Mouse (Mus musculus) 3T3-L1 (cell line): ENCODE data around the gene Ush1g.

Source experiments
- DNase-seq: peaks from one replicate; pipeline ENCODE4 v3.0.0-alpha.2; 2015; ENCODE audit warnings: low read depth, low spot score

The Ush1g gene

DNA sequence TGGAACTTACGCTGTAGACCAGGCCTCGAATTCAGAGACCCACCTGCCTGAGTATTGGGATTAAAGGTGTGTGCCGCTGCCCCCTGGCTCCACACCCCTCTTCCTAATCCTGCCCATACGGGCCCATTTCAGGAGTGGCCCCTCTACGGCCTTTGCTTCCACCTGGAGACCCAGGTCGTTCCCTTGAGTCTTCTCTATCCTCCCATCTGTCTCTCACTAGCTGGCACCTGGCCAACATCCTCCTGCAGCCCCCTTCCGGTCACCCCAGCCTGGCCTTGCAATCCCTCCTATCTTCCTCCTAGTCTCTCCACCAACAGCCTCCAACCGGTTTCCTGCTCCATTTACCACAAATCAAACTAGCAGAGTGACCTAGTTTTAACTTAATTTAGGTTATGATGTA, 32.0 kb downstream of the Ush1g start:
- no peak for DNase-seq

DNA sequence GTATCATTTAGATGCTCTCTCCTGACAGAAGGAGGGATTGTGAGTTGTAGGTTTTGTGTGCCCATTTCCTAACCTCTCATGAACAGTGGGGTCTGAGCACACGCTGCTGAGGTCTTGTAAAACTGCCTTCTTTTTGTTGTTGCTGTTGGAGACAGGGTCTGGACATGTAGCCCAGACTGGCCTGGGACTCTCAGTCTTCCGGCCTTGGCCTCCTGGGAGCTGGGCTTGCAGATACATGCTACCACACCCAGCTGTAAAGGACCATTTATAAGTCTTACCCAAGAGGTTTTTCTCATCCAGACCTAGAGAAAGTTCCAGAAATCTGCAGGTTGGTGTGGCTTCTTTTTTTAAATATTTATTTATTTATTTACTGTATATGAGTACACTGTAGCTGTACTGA, 33.5 kb downstream of the Ush1g start:
- DNase-seq = no peak

DNA sequence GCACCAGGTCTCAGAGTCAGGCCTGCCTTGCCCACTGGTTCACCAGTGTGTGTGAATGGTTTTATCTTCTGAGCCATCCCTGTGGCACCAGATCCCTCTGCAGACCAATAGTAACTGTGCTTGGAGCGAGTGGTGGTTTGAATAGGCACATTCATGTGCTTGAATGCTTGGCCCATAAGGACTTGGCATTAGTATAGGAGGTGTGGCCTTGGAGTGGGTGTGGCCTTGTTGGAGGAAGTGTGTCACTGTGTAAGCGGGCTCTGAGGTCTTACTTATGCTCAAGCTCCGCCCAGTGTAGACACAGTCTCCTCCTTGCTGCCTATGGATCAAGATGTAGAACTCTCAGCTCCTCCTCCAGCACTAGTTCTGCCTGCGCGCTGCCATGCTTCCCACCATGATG, 34.5 kb downstream of the Ush1g start:
- DNase-seq = peak; percentile 38

DNA sequence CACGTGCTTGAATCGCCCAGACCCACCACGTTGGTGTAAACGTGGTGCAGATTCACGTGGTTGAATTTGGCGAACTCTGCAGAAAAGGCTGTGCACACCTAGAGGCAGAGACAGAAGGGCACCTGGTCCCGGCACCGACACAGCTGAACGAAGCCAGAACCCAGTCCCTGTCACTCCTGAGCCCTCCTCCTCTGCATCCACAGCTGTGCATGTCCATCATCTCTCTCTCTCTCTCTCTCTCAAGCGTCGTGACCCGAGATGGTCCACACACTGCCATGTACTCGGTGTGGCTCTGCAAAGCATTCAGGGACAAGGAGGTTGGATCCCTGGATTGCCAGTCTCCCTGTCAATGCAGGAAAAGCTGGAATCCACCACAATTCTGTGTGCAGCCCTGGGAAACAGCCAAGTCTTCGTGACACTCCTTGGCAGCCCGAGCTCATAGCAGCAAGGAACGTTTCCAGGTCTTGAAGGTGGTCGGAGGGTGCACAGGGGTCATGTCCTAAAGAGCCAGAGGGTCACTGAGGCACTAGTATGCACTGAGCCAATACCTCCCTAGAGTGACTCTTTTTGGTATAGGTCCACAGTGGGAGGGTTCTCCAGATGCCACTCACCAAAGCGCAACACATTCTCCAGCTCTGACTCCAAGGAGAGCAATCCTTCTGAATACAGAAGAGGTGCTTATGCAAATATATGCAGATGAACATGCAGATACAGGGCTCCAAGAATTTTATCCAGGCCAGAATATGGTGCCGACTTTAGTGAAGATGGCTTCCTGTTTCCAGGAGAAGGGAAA, 35.4 kb downstream of the Ush1g start:
- DNase-seq = no peak

GRCm38 (mm10) chr11:115285282-115285681, 36.6 kb downstream of the Ush1g start:
- DNase-seq = no peak

- no peak for DNase-seq
Measured at GRCm38 (mm10) chr11:115283891-115284620, 37.8 kb downstream of the Ush1g start.

- no peak for DNase-seq
Measured at GRCm38 (mm10) chr11:115283486-115283765, 38.4 kb downstream of the Ush1g start.

DNA sequence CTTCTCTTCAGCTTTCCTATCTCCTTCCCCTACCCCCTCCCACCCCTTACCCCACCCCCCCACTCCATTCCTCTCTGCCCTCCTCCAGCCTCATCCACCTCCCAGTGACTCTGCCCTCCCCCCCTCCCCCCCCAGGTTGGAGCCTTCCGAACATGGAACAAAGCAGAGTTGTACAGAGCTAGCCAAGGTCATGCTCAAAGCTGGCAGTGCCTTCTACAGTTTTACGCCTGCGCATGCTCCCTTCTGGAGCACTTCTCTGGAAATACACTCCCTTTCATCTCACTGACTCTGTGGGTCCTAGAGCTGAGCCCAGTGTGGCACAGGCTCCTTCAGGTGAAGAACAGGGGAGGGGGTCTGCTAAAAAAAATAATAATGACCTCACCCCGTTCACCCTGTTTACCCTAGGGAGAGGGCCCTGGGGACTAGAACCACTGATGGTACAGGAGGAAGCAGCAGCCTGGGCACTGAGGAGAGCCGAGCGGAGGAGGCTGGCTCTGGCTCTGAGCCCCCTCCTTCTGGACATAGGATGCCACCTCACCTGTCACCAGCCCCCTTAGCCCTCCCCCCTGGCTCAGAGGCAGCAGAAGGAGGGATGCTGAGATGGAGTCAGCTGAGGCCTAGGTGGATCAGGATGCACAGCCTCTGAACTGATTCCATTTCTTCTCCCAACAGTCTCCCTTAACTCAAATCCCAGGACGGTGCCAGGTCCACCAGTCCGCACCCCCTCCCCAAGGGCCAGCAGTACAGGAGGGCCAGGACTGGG, 38.9 kb downstream of the Ush1g start:
- no peak for DNase-seq

GRCm38 (mm10) chr11:115282295-115282694, 39.5 kb downstream of the Ush1g start:
- DNase-seq = no peak

DNA sequence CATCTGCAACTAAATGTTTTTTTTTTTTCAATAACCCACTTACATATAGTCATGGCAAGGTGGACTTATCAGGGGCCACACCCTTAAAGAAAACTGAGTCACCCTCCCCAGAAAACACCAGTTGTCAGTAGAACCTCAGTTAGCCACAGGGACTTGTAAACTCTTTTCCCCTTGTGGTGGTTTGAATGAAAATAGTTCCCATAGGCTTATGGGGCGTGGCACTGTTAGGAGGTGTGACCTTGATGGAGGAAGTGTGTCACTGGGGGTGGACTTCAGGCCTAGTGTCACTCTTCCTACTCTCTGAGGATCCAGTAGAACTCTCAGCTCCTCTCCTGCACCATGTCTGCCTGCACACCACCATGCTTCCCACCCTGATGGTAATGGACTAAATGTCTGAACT, 42.1 kb downstream of the Ush1g start:
- DNase-seq = peak; percentile 87

DNA sequence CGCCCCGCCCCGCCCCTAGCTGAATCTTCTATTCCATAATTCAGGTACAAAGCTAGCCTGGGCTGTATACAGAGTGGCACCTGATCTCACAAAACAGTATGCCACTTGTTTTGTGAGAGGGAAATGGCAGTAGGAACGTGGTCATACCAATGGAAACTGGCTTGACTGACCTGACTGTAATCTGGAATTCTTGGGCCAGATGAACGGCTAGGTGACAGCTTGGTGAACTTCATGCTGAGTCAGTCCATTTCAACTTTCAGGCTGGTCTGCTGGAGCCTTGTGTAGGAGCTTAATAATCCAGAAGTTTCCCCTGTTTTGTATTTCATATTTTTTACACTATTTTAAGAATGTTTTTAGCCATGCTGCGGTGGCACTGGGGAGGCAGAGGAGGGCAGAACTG, 43.7 kb downstream of the Ush1g start:
- DNase-seq = peak; percentile 13

- peak; percentile 26 for DNase-seq
Measured at GRCm38 (mm10) chr11:115277604-115277975, 44.3 kb downstream of the Ush1g start.

GRCm38 (mm10) chr11:115276780-115277603, 44.8 kb downstream of the Ush1g start, which contains the start of gene Fdxr:
Gene Fdxr, minus strand, starts transcription at chr11:115277050.
- DNase-seq = peak; percentile 100

- no peak for DNase-seq
Measured at GRCm38 (mm10) chr11:115275954-115276353, 45.9 kb downstream of the Ush1g start.

DNA sequence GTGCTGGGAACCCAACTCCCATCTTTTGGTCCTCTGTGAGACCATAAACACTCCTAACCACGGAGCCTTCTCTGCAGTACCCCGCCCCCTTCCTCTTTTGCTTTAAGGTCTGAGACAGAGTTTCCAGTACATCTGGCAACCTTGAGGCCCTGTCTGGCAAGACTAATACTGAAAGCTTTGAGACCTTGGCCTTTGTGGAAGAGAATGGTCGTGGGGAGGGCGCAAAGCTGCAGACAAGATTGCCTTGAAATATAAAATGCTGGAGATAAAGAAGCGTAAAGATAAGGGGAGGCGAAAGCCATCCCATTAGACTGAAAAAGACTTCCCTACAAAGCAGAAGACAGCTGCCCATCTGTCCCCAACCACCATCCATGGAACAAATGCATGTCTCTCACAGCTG, 46.3 kb downstream of the Ush1g start:
- DNase-seq = peak; percentile 28

- no peak for DNase-seq
Measured at GRCm38 (mm10) chr11:115274771-115275170, 47.1 kb downstream of the Ush1g start.

GRCm38 (mm10) chr11:115274178-115274577, 47.7 kb downstream of the Ush1g start:
- peak; percentile 72 for DNase-seq

DNA sequence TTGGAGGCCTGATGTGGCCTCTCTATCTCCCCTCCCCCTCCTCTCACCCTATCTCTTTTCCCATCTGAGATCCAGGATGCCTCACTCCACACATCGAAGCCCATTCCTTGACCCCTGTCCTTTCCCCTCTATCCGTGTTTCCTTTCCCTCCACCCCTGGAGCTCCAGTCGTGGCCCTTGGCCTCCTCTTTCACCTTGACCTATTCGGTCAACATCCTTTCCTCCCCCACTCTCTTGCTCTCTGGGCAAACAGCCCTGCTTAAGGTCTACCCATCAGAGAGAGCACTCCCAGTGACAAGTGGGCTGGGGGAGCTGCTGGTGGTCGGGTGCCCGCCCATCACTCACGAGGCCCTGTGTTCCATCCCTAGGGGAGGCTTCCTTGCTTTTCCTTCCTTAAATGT, 48.1 kb downstream of the Ush1g start:
- DNase-seq = no peak

GRCm38 (mm10) chr11:115272894-115273498, 48.8 kb downstream of the Ush1g start:
- no peak for DNase-seq

- no peak for DNase-seq
Measured at GRCm38 (mm10) chr11:115271481-115271880, 50.4 kb downstream of the Ush1g start.

GRCm38 (mm10) chr11:115271052-115271451, 50.8 kb downstream of the Ush1g start:
- no peak for DNase-seq
